Mouse (Mus musculus) lung, postnatal 0 days (tissue): ENCODE data around the gene 5330417H12Rik.
A peak's percentile ranks its signal among the peaks of the same experiment; 100 is the strongest.

ENCODE experiments used
- CTCF ChIP-seq: IDR thresholded peaks from 2 replicates; pipeline ENCODE4 v1.5.1; 2016; ENCODE audit warnings: antibody characterized with exemption, mild to moderate bottlenecking
- EP300 ChIP-seq: IDR thresholded peaks from 2 replicates; pipeline ENCODE4 v1.6.1; 2016; ENCODE audit warnings: antibody characterized with exemption, mild to moderate bottlenecking, control low read depth

GRCm38 (mm10) chr7:107649990-107650389 lies 25.0 kb upstream of the 5330417H12Rik start:
- TF ChIP-seq CTCF (peak; percentile 38; the same call in 1 of the 2 replicates), EP300 (no peak)
